ENCODE assay signal across 22 mouse cellular contexts in the genomic region with DNA sequence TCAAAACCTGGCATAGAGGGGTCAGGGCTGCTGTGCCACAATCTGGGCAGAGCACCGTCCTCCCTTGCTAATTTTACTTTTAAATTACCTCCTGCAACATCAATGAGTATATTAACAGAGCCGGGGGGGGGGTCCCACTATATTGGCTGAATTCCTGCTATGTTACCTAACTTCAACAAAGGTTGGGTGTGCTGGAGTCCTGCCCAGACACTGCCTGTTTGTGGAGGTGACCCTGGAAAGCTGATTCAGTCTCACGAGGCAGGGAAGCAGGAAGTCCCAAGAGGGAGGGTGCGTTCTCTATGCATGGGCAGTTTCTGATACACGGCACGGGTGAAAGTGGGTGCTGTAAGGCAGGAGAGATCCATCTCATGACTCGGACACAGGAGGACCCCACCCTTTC.
DNase-seq lines count a peak whose midpoint lies in the region; ATAC-seq and TF ChIP-seq lines count a peak whose summit lies in the region.
"Had no signal": no experiment of that assay in that cellular context is flagged by ENCODE, and none has a peak within 500 bp of the region (broad histone marks: within the 10 kb centered on the region; RNA-seq: fewer than 3 reads in every experiment).

No protein-coding gene starts in this region.

- no peak for ATAC-seq in heart, embryonic 16.5 days (replicated peaks; ENCODE audit: extremely low read depth, insufficient read depth, low FRiP score)
- peak; percentile 25 for ATAC-seq in Patski
- ATAC-seq: forebrain, embryonic 13.5 days; intestine, embryonic 16.5 days; liver, embryonic 12.5 days had no signal

- TF ChIP-seq POLR2A in brain, embryonic 14.5 days (IDR thresholded peaks at IDR 0.05; ENCODE audit: borderline replicate concordance, extremely low read depth, insufficient read depth, insufficient read length, poor library complexity, severe bottlenecking), result no peak

- in situ Hi-C loops in Patski (cut with MboI; ENCODE audit: low pct_unique_long_range_greater_than_20kb), result no loop called here

- H3K9me3 ChIP-seq in heart, embryonic 16.5 days (replicated peaks; ENCODE audit: control insufficient read depth, low read length), result no peaks in the 10 kb centered on the region
- H3K9me3 ChIP-seq: embryonic facial prominence, embryonic 12.5 days; forebrain, embryonic 13.5 days; hindbrain, embryonic 15.5 days; limb, embryonic 12.5 days; liver, embryonic 12.5 days had no signal

- H3K27me3 ChIP-seq in heart, embryonic 16.5 days (ENCODE audit: control insufficient read depth, insufficient read depth, low read length), result no peaks in the 10 kb centered on the region
- H3K27me3 ChIP-seq in Patski, result no peaks in the 10 kb centered on the region
- H3K27me3 ChIP-seq: embryonic facial prominence, embryonic 12.5 days; forebrain, embryonic 13.5 days; hindbrain, embryonic 15.5 days; limb, embryonic 12.5 days; liver, embryonic 12.5 days had no signal

- H3K27ac ChIP-seq in heart, embryonic 16.5 days (ENCODE audit: low read length), result 0 out of 2 replicates have a peak overlapping the region, but pooled peaks have one; percentile 9
- H3K27ac ChIP-seq in gastrocnemius, adult 2 months, result no peak overlapping the region
- H3K27ac ChIP-seq: embryonic facial prominence, embryonic 12.5 days; forebrain, embryonic 13.5 days; hindbrain, embryonic 15.5 days; left cerebral cortex, adult 2 months; limb, embryonic 12.5 days; liver, embryonic 12.5 days had no signal

- peaks cover 19% of the 10 kb centered on the region for H3K36me3 ChIP-seq in heart, embryonic 16.5 days (ENCODE audit: control insufficient read depth, insufficient read depth)

- no peak overlapping the region for H3K9ac ChIP-seq in heart, embryonic 16.5 days (ENCODE audit: low read length)
- H3K9ac ChIP-seq: embryonic facial prominence, embryonic 12.5 days; forebrain, embryonic 13.5 days; hindbrain, embryonic 15.5 days; limb, embryonic 12.5 days; liver, embryonic 12.5 days; lung, embryonic 14.5 days had no signal

- CTCF ChIA-PET in Patski (lab: Charles Lee), result no interaction called here

- TF ChIP-seq CTCF in Patski (IDR thresholded peaks at IDR 0.05), result no peak
- TF ChIP-seq CTCF in brain, embryonic 14.5 days (IDR thresholded peaks at IDR 0.05; ENCODE audit: borderline replicate concordance, extremely low read depth, insufficient read depth, insufficient read length), result no peak
- TF ChIP-seq CTCF in gastrocnemius, adult 2 months (IDR thresholded peaks at IDR 0.05), result no peak

- H3K4me2 ChIP-seq in heart, embryonic 16.5 days (ENCODE audit: low read depth, low read length), result no peak overlapping the region
- H3K4me2 ChIP-seq: embryonic facial prominence, embryonic 12.5 days; forebrain, embryonic 13.5 days; hindbrain, embryonic 15.5 days; limb, embryonic 12.5 days; liver, embryonic 12.5 days; lung, embryonic 14.5 days had no signal

- WGBS in heart, embryonic 16.5 days, result 53% methylated on average over 7 of the region's 7 CpGs

- POLR2A ChIA-PET in Patski (lab: Charles Lee), result interaction anchor here (0.7 to 1.2 kb wide), 2 partner anchors 74 to 536 kb away, joined by 4 read pairs; no protein-coding TSS in a partner anchor

- intact Hi-C loops in gastrocnemius, adult 2 months (cut with DNase I), result no loop called here

- H3K4me3 ChIP-seq in heart, embryonic 16.5 days (ENCODE audit: low read length), result no peak overlapping the region
- no peak overlapping the region for H3K4me3 ChIP-seq in gastrocnemius, adult 2 months
- H3K4me3 ChIP-seq: embryonic facial prominence, embryonic 12.5 days; erythroblast, embryonic 14.5 days; forebrain, embryonic 13.5 days; hindbrain, embryonic 15.5 days; left cerebral cortex, adult 2 months; limb, embryonic 12.5 days; liver, embryonic 12.5 days had no signal

- DNase-seq in heart, adult 8-10 months (ENCODE audit: low spot score), result no peak
- no peak for DNase-seq in Patski (ENCODE audit: low read depth, low spot score)
- DNase-seq in brain, embryonic 14.5 days (ENCODE audit: low read depth), result peak; percentile 38
- DNase-seq in kidney, postnatal 14 days, result peak; percentile 84
- DNase-seq in spleen, postnatal 10 days (ENCODE audit: low spot score in 2 of 2), result no peak
- DNase-seq in gastrocnemius, adult 2 months, result no peak
- DNase-seq: cerebellum, adult 9-11 months; gastrocnemius, postnatal 14 days; heart, postnatal 14 days; layer of hippocampus, adult 9-11 months; lung, embryonic 14.5 days; lung, postnatal 4 days; right cerebral cortex, postnatal 25 days had no signal

- H3K4me1 ChIP-seq in heart, embryonic 16.5 days (ENCODE audit: control insufficient read depth, insufficient read depth, low read length), result peaks cover 8% of the 10 kb centered on the region
- H3K4me1 ChIP-seq: embryonic facial prominence, embryonic 12.5 days; hindbrain, embryonic 15.5 days; limb, embryonic 12.5 days; liver, embryonic 12.5 days had no signal

Comparison
In these comparisons a context has a peak if more than half of its experiments do, and no peak if none do; other contexts are left out.
1. DNase-seq: peak in brain, embryonic 14.5 days (single experiment) and kidney, postnatal 14 days (single experiment); none in heart, adult 8-10 months (single experiment), Patski (single experiment), spleen, postnatal 10 days (0 of 2) and gastrocnemius, adult 2 months (single experiment).